1 mouse cellular context compared by ENCODE assay signal in the genomic region with DNA sequence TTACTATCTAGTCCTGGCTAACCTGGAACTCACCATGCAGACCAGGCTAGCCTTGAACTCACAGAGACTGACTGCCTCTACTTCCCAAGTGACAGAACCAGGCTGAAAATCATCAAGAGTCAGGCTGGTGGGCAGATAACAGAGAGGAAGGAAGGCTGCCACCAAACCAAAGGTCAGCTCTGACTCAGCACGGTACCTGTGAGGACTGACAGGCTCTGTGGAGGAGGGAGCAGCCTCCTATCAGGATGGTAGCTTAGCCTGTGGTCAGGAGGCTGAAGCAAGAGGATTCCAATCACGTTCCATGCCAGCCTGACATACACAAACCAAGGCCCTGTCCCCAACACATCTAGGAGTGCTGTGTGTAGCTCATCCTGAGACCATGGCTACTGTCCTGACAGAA.
TF ChIP-seq lines count a peak whose summit lies in the region.

No protein-coding gene starts in this region.

TF ChIP-seq in MEL, 35 proteins besides CTCF, POLR2A, EP300 and RAD21:
- TF ChIP-seq ETS1 (IDR thresholded peaks at IDR 0.05; ENCODE audit: low read depth, low read length): no peak
- TF ChIP-seq GATA1 (IDR thresholded peaks at IDR 0.05; ENCODE audit: low read depth, low read length): 0 out of 2 replicates have a peak, but pooled peaks have one; percentile 5
